Mouse (Mus musculus) forebrain, embryonic 16.5 days (tissue): ENCODE measurements around the gene Col18a1. TPM values are rescaled to one million over a fixed set of nuclear protein-coding genes. Genes with fewer than 3 reads are reported as not detected.
A peak's percentile ranks its signal among the peaks of the same experiment; 100 is the strongest.

Experiments
- ATAC-seq: fragments of 200-750 bp; cut with Nextera tagmentation; 2 replicates; pipeline ENCODE4 v1.8.0; 2017; ENCODE audit warnings: mild to moderate bottlenecking, moderate library complexity
- H3K27ac ChIP-seq: fragments of 300-500 bp; sonication (generic); 2 replicates; pipeline ENCODE4 v1.5.1; 2014; ENCODE audit warnings: low read length, control low read depth
- H3K27me3 ChIP-seq: fragments of 300-500 bp; sonication (generic); replicated peaks from 2 replicates; pipeline ENCODE4 v1.6.1; 2014; ENCODE audit warnings: low read length; ENCODE audit not compliant: control insufficient read depth, insufficient read depth
- H3K36me3 ChIP-seq: fragments of 300-500 bp; sonication (generic); 2 replicates; pipeline ENCODE4 v1.6.1; 2014; ENCODE audit not compliant: control insufficient read depth, insufficient read depth
- H3K4me1 ChIP-seq: fragments of 300-500 bp; sonication (generic); replicated peaks from 2 replicates; pipeline ENCODE4 v1.6.1; 2014; ENCODE audit warnings: low read length; ENCODE audit not compliant: control insufficient read depth, insufficient read depth
- H3K4me2 ChIP-seq: fragments of 300-500 bp; sonication (generic); 2 replicates; pipeline ENCODE4 v1.6.1; 2014; ENCODE audit warnings: mild to moderate bottlenecking, low read length, control low read depth
- H3K4me3 ChIP-seq: fragments of 300-500 bp; sonication (generic); replicated peaks from 2 replicates; pipeline ENCODE4 v1.5.1; 2014; ENCODE audit warnings: mild to moderate bottlenecking, low read length, control low read depth
- H3K9ac ChIP-seq: fragments of 300-500 bp; sonication (generic); replicated peaks from 2 replicates; pipeline ENCODE4 v1.6.1; 2014; ENCODE audit warnings: low read depth, low read length, control low read depth
- H3K9me3 ChIP-seq: fragments of 300-500 bp; sonication (generic); 2 replicates; pipeline ENCODE4 v1.6.1; 2016; ENCODE audit warnings: low read length; ENCODE audit not compliant: control insufficient read depth
- WGBS: fragments of 180-500 bp; shearing (Covaris S2); extraction: QIAGEN DNeasy Blood & Tissue Kit; methylation state at CpG from one replicate; pipeline ENCODE4 v1.1.7; 2014; 5-methylcytosine and 5-hydroxymethylcytosine counted together
- polyA plus RNA-seq: library from polyadenylated mRNA; unstranded; fragments of >200 nt; fragmentation: Nextera tagmentation; extraction: Ambion mirVana; gene quantifications from 2 replicates; pipeline ENCODE4 v1.2.1, GENCODE M21; 2015

Gene Col18a1
- polyA plus RNA-seq, 1 experiment from 2014 or later, result 21.7 TPM

- 44% methylated on average over 8 of the region's 8 CpGs for WGBS
- ATAC-seq, result no peak
Measured at GRCm38 (mm10) chr10:77007433-77008108, 158.8 kb downstream of the Col18a1 start.

GRCm38 (mm10) chr10:77004936-77005335 is 161.4 kb downstream of the Col18a1 start:
- no peak overlapping the region for H3K4me2 ChIP-seq
- no peaks in the 10 kb centered on the region for H3K36me3 ChIP-seq
- WGBS, result 37% methylated on average over 7 of the region's 7 CpGs
- no peaks in the 10 kb centered on the region for H3K27me3 ChIP-seq
- H3K4me3 ChIP-seq, result no peak overlapping the region
- H3K9me3 ChIP-seq, result no peaks in the 10 kb centered on the region
- H3K9ac ChIP-seq, result no peak overlapping the region
- H3K27ac ChIP-seq, result no peak overlapping the region
- peaks cover 8% of the 10 kb centered on the region for H3K4me1 ChIP-seq
- no peak for ATAC-seq

More at GRCm38 (mm10) chr10:77007433-77008108, 158.8 kb downstream of the Col18a1 start:
- Histone ChIP-seq H3K9ac (no peak overlapping the region), H3K27ac (peak overlapping the region; percentile 13), H3K4me3 (no peak overlapping the region), H3K36me3 (no peaks in the 10 kb centered on the region), H3K4me1 (peaks cover 8% of the 10 kb centered on the region), H3K27me3 (no peaks in the 10 kb centered on the region), H3K4me2 (no peak overlapping the region), H3K9me3 (no peaks in the 10 kb centered on the region)

Other genes with a start within 250 kb of the Col18a1 start
- gene Pcbp3, start 204.7 kb downstream of the Col18a1 start, polyA plus RNA-seq, result 58.9 and 64.2 TPM in 2 replicates
- 39.0 and 39.2 TPM in 2 replicates for gene Slc19a1, start 134.3 kb downstream of the Col18a1 start, polyA plus RNA-seq
- gene Pofut2, start 92.7 kb upstream of the Col18a1 start, polyA plus RNA-seq, result 47.3 and 50.5 TPM in 2 replicates